In the genomic region with DNA sequence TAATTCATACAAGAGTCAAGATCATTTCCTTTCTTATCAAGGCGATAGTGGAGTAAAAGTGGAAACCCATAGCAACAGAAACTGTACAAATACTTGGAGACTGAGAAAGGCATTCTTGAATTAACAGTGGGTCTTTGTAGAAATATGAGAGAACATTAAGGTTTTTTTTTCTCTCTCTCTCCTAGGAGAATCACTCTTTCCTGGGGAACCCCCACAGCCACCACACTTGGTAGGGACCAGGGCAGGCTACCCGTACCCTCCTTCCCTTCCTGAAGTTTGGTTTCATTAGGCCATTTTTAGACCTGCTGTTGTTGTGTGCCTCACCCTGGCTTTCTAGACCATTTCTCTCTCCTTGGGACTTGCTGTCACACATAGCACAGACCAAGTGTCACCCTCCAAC, we compare ENCODE assay signal across 21 mouse cellular contexts.
DNase-seq lines count a peak whose midpoint lies in the region; ATAC-seq and TF ChIP-seq lines count a peak whose summit lies in the region.
"Had no signal": no experiment of that assay in that cellular context is flagged by ENCODE, and none has a peak within 500 bp of the region (broad histone marks: within the 10 kb centered on the region; RNA-seq: fewer than 3 reads in every experiment).

No protein-coding gene starts in this region.

- TF ChIP-seq CTCF in lung, embryonic 14.5 days (IDR thresholded peaks at IDR 0.05; ENCODE audit: low read depth): no peak
- no peak for TF ChIP-seq CTCF in lung, postnatal 0 days (IDR thresholded peaks at IDR 0.05)

- H3K27ac ChIP-seq in lung, embryonic 14.5 days (ENCODE audit: low read depth): peak overlapping the region; percentile 63
- H3K27ac ChIP-seq in lung, embryonic 15.5 days: peak overlapping the region; percentile 69
- peak overlapping the region; percentile 81 for H3K27ac ChIP-seq in lung, embryonic 16.5 days (ENCODE audit: low read length)
- no peak overlapping the region for H3K27ac ChIP-seq in lung, postnatal 0 days (ENCODE audit: low read length)

- H3K27me3 ChIP-seq in lung, embryonic 14.5 days (ENCODE audit: insufficient read depth, low read length): no peaks in the 10 kb centered on the region
- no peaks in the 10 kb centered on the region for H3K27me3 ChIP-seq in lung, embryonic 15.5 days
- H3K27me3 ChIP-seq in lung, embryonic 16.5 days (ENCODE audit: control insufficient read depth, insufficient read depth, low read depth, low read length): no peaks in the 10 kb centered on the region
- H3K27me3 ChIP-seq in lung, postnatal 0 days (replicated peaks; ENCODE audit: insufficient read depth, low read length): no peaks in the 10 kb centered on the region
- H3K27me3 ChIP-seq: CH12.LX had no signal

- TF ChIP-seq EP300 in lung, postnatal 0 days (IDR thresholded peaks at IDR 0.05): no peak

- H3K4me1 ChIP-seq in lung, embryonic 14.5 days (ENCODE audit: insufficient read depth): no peaks in the 10 kb centered on the region
- no peaks in the 10 kb centered on the region for H3K4me1 ChIP-seq in lung, embryonic 15.5 days
- 0 out of 2 replicates have a peak, but pooled peaks cover 2% of the 10 kb centered on the region for H3K4me1 ChIP-seq in lung, embryonic 16.5 days (replicated peaks; ENCODE audit: control insufficient read depth, insufficient read depth, low read length)
- H3K4me1 ChIP-seq in lung, postnatal 0 days (ENCODE audit: insufficient read depth, low read depth, low read length): no peaks in the 10 kb centered on the region

- H3K9ac ChIP-seq in lung, embryonic 14.5 days: no peak overlapping the region
- no peak overlapping the region for H3K9ac ChIP-seq in lung, embryonic 15.5 days
- H3K9ac ChIP-seq in lung, embryonic 16.5 days (ENCODE audit: low read length): no peak overlapping the region
- no peak overlapping the region for H3K9ac ChIP-seq in lung, postnatal 0 days (replicated peaks; ENCODE audit: low read depth)

- no peaks in the 10 kb centered on the region for H3K9me3 ChIP-seq in lung, embryonic 14.5 days (ENCODE audit: low read depth, low read length)
- no peaks in the 10 kb centered on the region for H3K9me3 ChIP-seq in lung, embryonic 15.5 days
- no peaks in the 10 kb centered on the region for H3K9me3 ChIP-seq in lung, embryonic 16.5 days (ENCODE audit: control insufficient read depth, low read length)
- H3K9me3 ChIP-seq in lung, postnatal 0 days (ENCODE audit: low read length): no peaks in the 10 kb centered on the region

- H3K36me3 ChIP-seq in lung, embryonic 14.5 days (ENCODE audit: insufficient read depth): no peaks in the 10 kb centered on the region
- H3K36me3 ChIP-seq in lung, embryonic 15.5 days: no peaks in the 10 kb centered on the region
- no peaks in the 10 kb centered on the region for H3K36me3 ChIP-seq in lung, embryonic 16.5 days (ENCODE audit: control insufficient read depth, insufficient read depth, low read length)
- no peaks in the 10 kb centered on the region for H3K36me3 ChIP-seq in lung, postnatal 0 days (ENCODE audit: insufficient read depth, low read length)
- H3K36me3 ChIP-seq: G1E had no signal

- ATAC-seq in lung, embryonic 14.5 days (ENCODE audit: insufficient read depth): peak; percentile 66; the same call in 1 of the 2 replicates
- ATAC-seq in lung, embryonic 15.5 days (ENCODE audit: borderline replicate concordance, extremely low read depth, low FRiP score, low TSS enrichment): peak; percentile 50; the same call in 1 of the 2 replicates
- peak; percentile 63; the same call in 1 of the 2 replicates for ATAC-seq in lung, embryonic 16.5 days (ENCODE audit: low read depth)
- ATAC-seq in lung, postnatal 0 days: no peak
- ATAC-seq: activated CD4-positive, CD25-positive, alpha-beta regulatory T cell, adult 4 months; CD4-positive, CD25-positive, alpha-beta regulatory T cell, adult 4 months; Patski had no signal

- 78% methylated on average over 2 of the region's 2 CpGs for WGBS in lung, embryonic 14.5 days
- WGBS in lung, embryonic 15.5 days: 45% methylated on average over 2 of the region's 2 CpGs
- 48% methylated on average over 2 of the region's 2 CpGs for WGBS in lung, embryonic 16.5 days
- 44% methylated on average over 2 of the region's 2 CpGs for WGBS in lung, postnatal 0 days

- no peak overlapping the region for H3K4me2 ChIP-seq in lung, embryonic 14.5 days
- H3K4me2 ChIP-seq in lung, embryonic 15.5 days: no peak overlapping the region
- H3K4me2 ChIP-seq in lung, embryonic 16.5 days (ENCODE audit: low read depth, low read length): no peak overlapping the region
- no peak overlapping the region for H3K4me2 ChIP-seq in lung, postnatal 0 days (replicated peaks; ENCODE audit: low read depth, low read length)

- H3K4me3 ChIP-seq in lung, embryonic 14.5 days (ENCODE audit: low read depth, low read length): no peak overlapping the region
- H3K4me3 ChIP-seq in lung, embryonic 15.5 days: no peak overlapping the region
- no peak overlapping the region for H3K4me3 ChIP-seq in lung, embryonic 16.5 days (ENCODE audit: low read length)
- H3K4me3 ChIP-seq in lung, postnatal 0 days (ENCODE audit: low read depth, low read length): no peak overlapping the region

- DNase-seq in lung, embryonic 14.5 days: peak; percentile 26
- no peak for DNase-seq in lung, adult 18-20 months
- DNase-seq in lung, postnatal 14 days: no peak
- no peak for DNase-seq in lung, postnatal 0 days (ENCODE audit: low spot score)
- DNase-seq: adrenal gland, adult 2 months; adrenal gland, adult 8-10 months; adrenal gland, postnatal 10 days; adrenal gland, postnatal 14 days; adrenal gland, postnatal 25 days; adrenal gland, postnatal 36 days; B cell, adult 2 months; cerebellum, adult 11 months; cerebellum, adult 11-12 months; cerebellum, adult 18-20 months had no signal
